Mouse (Mus musculus): ENCODE measurements around the gene Alk. TPM values are rescaled to one million over a fixed set of nuclear protein-coding genes. Genes with fewer than 3 reads are reported as not detected.

Gene Alk
- polyA plus RNA-seq, 1 experiment from 2014 or later = 2.7 TPM

- no peaks in the 10 kb centered on the region for H3K36me3 ChIP-seq
- H3K4me2 ChIP-seq (replicated peaks) = no peak overlapping the region
- H3K9me3 ChIP-seq = peaks cover 3% of the 10 kb centered on the region; the same call in 1 of the 2 replicates
- peaks cover 5% of the 10 kb centered on the region for H3K4me1 ChIP-seq
- H3K27ac ChIP-seq (replicated peaks) = no peak overlapping the region
- no peak overlapping the region for H3K4me3 ChIP-seq
- no peaks in the 10 kb centered on the region for H3K27me3 ChIP-seq
- ATAC-seq (replicated peaks) = no peak
- H3K9ac ChIP-seq (replicated peaks) = no peak overlapping the region
- 93% methylated on average over 8 of the region's 8 CpGs for WGBS
These were observed 734.2 kb downstream of the Alk start for GRCm38 (mm10) chr17:71870232-71870621.

GRCm38 (mm10) chr17:71869372-71870231 lies 734.8 kb downstream of the Alk start:
- Histone ChIP-seq H3K4me1 (peaks cover 5% of the 10 kb centered on the region), H3K36me3 (no peaks in the 10 kb centered on the region), H3K27me3 (no peaks in the 10 kb centered on the region), H3K4me3 (peak overlapping the region; percentile 57), H3K4me2 (replicated peaks) (peak overlapping the region; percentile 94), H3K9me3 (peaks cover 3% of the 10 kb centered on the region; the same call in 1 of the 2 replicates), H3K27ac (replicated peaks) (0 out of 2 replicates have a peak overlapping the region, but pooled peaks have one; percentile 32), H3K9ac (replicated peaks) (peak overlapping the region; percentile 63)
- peak; percentile 89 for ATAC-seq (replicated peaks)
- 6% methylated on average over 57 of the region's 60 CpGs for WGBS

- no peak for ATAC-seq (replicated peaks)
- Histone ChIP-seq H3K4me1 (peaks cover 5% of the 10 kb centered on the region), H3K4me2 (replicated peaks) (peak overlapping the region; percentile 94), H3K27ac (replicated peaks) (no peak overlapping the region), H3K9me3 (peaks cover 3% of the 10 kb centered on the region; the same call in 1 of the 2 replicates), H3K36me3 (no peaks in the 10 kb centered on the region), H3K9ac (replicated peaks) (no peak overlapping the region), H3K27me3 (no peaks in the 10 kb centered on the region), H3K4me3 (no peak overlapping the region)
- 64% methylated on average over 12 of the region's 12 CpGs for WGBS
These were observed 735.6 kb downstream of the Alk start for GRCm38 (mm10) chr17:71868828-71869227.

DNA sequence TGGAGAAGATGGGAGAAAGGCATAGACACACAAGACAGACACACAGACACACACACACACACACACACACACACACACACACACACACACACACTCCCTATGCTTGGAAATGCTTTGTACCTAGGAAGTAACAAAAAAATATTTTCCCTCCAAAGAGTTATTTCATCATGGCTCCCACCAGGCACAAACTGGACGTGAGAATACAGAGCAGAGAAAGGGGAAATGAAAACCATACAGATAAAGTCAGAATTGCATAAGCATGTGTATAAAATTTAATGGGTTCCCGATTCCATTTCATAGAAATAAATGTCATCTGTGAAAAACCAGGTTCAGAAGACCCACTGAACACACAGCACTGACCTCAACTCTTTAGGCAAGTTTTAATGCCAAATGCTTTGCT lies 736.5 kb downstream of the Alk start:
- no peak for ATAC-seq (replicated peaks)
- peaks cover 5% of the 10 kb centered on the region for H3K4me1 ChIP-seq
- WGBS = 94% methylated on average over 2 of the region's 2 CpGs
- H3K4me3 ChIP-seq = no peak overlapping the region
- H3K9ac ChIP-seq (replicated peaks) = no peak overlapping the region
- no peak overlapping the region for H3K4me2 ChIP-seq (replicated peaks)
- H3K36me3 ChIP-seq = no peaks in the 10 kb centered on the region
- peaks cover 2% of the 10 kb centered on the region; the same call in 1 of the 2 replicates for H3K9me3 ChIP-seq
- no peaks in the 10 kb centered on the region for H3K27me3 ChIP-seq
- H3K27ac ChIP-seq (replicated peaks) = no peak overlapping the region

GRCm38 (mm10) chr17:71865437-71865836 lies 739.0 kb downstream of the Alk start:
- WGBS = 81% methylated on average over 5 of the region's 5 CpGs

DNA sequence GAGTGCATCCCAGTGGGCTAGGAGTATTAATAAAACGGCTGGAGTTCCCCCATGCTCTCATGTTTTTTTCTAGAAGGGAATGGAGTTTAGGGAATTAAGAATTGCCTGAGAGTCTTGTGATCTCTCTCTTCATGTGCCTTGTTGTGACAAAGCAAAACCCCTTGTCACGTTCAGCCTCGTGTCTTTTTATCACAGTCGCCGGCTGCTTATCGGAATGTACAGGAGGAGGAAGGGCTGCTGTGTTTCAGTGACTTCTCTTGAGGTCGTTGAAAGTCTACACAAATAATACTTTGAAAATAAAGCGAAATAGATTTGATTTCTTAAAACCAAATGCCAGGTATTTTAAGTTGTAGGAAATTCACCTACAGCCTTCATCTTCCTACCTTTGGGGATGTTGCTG lies 740.4 kb downstream of the Alk start:
- Histone ChIP-seq H3K36me3 (peaks cover 8% of the 10 kb centered on the region), H3K27ac (replicated peaks) (no peak overlapping the region), H3K9me3 (no peaks in the 10 kb centered on the region), H3K4me2 (replicated peaks) (no peak overlapping the region), H3K4me1 (no peaks in the 10 kb centered on the region; the same call in 1 of the 2 replicates), H3K9ac (replicated peaks) (no peak overlapping the region), H3K4me3 (no peak overlapping the region), H3K27me3 (no peaks in the 10 kb centered on the region)
- ATAC-seq (replicated peaks) = no peak
- WGBS = 88% methylated on average over 8 of the region's 8 CpGs

More at GRCm38 (mm10) chr17:71865437-71865836, 739.0 kb downstream of the Alk start:
- H3K27ac ChIP-seq (replicated peaks) = no peak overlapping the region
- no peaks in the 10 kb centered on the region for H3K9me3 ChIP-seq
- no peaks in the 10 kb centered on the region for H3K27me3 ChIP-seq
- ATAC-seq (replicated peaks) = no peak
- no peaks in the 10 kb centered on the region for H3K36me3 ChIP-seq
- H3K4me3 ChIP-seq = no peak overlapping the region
- no peak overlapping the region for H3K9ac ChIP-seq (replicated peaks)
- H3K4me1 ChIP-seq = peaks cover 5% of the 10 kb centered on the region
- H3K4me2 ChIP-seq (replicated peaks) = no peak overlapping the region

DNA sequence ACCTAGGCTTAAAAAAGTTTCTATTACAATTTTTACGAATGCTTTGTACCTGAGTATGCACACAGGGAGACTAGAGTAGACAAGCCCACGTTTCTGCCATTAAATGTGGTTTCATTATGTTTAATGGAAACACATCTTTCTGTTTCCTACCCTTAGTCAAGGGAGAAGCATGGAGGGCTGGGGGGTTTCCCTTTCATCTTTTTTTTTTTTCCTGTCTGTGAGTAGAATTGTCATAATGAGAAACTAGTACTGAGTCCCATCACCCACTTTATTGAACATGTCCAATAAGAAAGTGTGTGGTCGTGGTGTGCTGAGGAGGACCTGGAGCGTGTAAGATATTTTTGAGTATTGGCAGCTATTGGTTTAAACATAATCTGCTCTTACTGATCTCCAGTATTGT lies 741.5 kb downstream of the Alk start:
- H3K4me3 ChIP-seq = no peak overlapping the region
- no peaks in the 10 kb centered on the region for H3K27me3 ChIP-seq
- no peaks in the 10 kb centered on the region for H3K9me3 ChIP-seq
- peaks cover 8% of the 10 kb centered on the region for H3K36me3 ChIP-seq
- no peak overlapping the region for H3K4me2 ChIP-seq (replicated peaks)
- no peak overlapping the region for H3K27ac ChIP-seq (replicated peaks)
- no peak overlapping the region for H3K9ac ChIP-seq (replicated peaks)
- no peaks in the 10 kb centered on the region for H3K4me1 ChIP-seq
- ATAC-seq (replicated peaks) = no peak
- 93% methylated on average over 4 of the region's 4 CpGs for WGBS

DNA sequence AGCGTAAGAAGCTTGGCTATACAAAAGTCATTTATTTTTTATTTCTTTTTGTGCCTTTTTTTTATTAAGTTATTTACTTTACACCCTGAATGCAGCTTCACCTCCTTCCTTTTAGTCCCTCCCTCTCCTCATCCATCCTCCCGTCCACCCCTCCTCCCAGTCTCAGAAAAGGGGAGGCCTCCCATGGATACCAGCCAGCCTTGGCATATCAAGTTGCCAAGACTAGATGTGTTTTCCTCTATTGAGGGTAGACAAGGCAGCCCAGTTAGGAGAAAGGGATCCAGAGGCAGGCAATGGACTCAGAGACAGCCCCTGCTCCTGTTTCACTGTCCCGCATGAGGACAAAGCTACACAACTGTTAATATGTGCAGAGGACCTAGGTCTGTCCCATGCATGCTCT lies 742.2 kb downstream of the Alk start:
- Histone ChIP-seq H3K9ac (replicated peaks) (no peak overlapping the region), H3K27me3 (no peaks in the 10 kb centered on the region), H3K27ac (replicated peaks) (no peak overlapping the region), H3K4me3 (no peak overlapping the region), H3K9me3 (no peaks in the 10 kb centered on the region), H3K4me1 (no peaks in the 10 kb centered on the region), H3K4me2 (replicated peaks) (no peak overlapping the region), H3K36me3 (peaks cover 8% of the 10 kb centered on the region)
- ATAC-seq (replicated peaks) = no peak
- 77% methylated on average over 3 of the region's 3 CpGs for WGBS

- no peak overlapping the region for H3K27ac ChIP-seq (replicated peaks)
- ATAC-seq (replicated peaks) = no peak
- 92% methylated on average over 3 of the region's 3 CpGs for WGBS
These were observed 772.5 kb downstream of the Alk start for GRCm38 (mm10) chr17:71831960-71832359.

GRCm38 (mm10) chr17:71828647-71829414 lies 775.6 kb downstream of the Alk start:
- no peaks in the 10 kb centered on the region for H3K27me3 ChIP-seq
- no peak overlapping the region for H3K9ac ChIP-seq (replicated peaks)
- no peaks in the 10 kb centered on the region for H3K36me3 ChIP-seq
- H3K4me3 ChIP-seq = no peak overlapping the region
- H3K27ac ChIP-seq (replicated peaks) = no peak overlapping the region
- no peaks in the 10 kb centered on the region for H3K4me1 ChIP-seq
- H3K9me3 ChIP-seq = no peaks in the 10 kb centered on the region
- no peak for ATAC-seq (replicated peaks)
- WGBS = 74% methylated on average over 12 of the region's 12 CpGs
- no peak overlapping the region for H3K4me2 ChIP-seq (replicated peaks)

More at GRCm38 (mm10) chr17:71831960-71832359, 772.5 kb downstream of the Alk start:
- Histone ChIP-seq H3K9me3 (no peaks in the 10 kb centered on the region), H3K36me3 (no peaks in the 10 kb centered on the region), H3K4me1 (no peaks in the 10 kb centered on the region), H3K4me3 (no peak overlapping the region), H3K9ac (replicated peaks) (no peak overlapping the region), H3K27me3 (no peaks in the 10 kb centered on the region), H3K4me2 (replicated peaks) (no peak overlapping the region)

GRCm38 (mm10) chr17:71827627-71828026 lies 776.8 kb downstream of the Alk start:
- Histone ChIP-seq H3K36me3 (no peaks in the 10 kb centered on the region), H3K4me1 (no peaks in the 10 kb centered on the region), H3K27me3 (no peaks in the 10 kb centered on the region), H3K9ac (replicated peaks) (no peak overlapping the region), H3K9me3 (no peaks in the 10 kb centered on the region), H3K4me3 (no peak overlapping the region), H3K4me2 (replicated peaks) (no peak overlapping the region), H3K27ac (replicated peaks) (no peak overlapping the region)
- WGBS = 42% methylated on average over 8 of the region's 8 CpGs
- ATAC-seq (replicated peaks) = no peak

DNA sequence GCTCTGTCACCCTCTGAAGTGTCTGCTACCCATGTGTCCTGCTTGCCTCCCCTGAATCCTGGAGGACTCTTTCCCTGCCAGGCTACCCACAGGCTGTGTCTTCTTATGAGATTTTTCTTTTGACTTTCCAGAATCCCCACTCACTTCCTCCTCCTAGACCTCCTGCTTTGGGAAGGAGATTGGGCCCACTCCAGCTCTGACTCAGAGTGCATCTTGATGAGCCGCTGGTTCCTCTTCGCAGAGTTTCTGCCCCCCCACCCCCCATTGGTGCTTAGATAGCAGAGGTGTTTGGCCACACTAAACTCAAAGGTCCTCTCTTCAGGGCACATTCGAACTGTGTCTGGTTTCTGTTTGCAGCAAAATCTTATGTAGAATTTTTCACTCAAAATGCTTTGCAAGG lies 777.8 kb downstream of the Alk start:
- H3K9me3 ChIP-seq = no peaks in the 10 kb centered on the region
- WGBS = 82% methylated on average over 3 of the region's 3 CpGs
- no peak overlapping the region for H3K4me2 ChIP-seq (replicated peaks)
- no peak overlapping the region for H3K27ac ChIP-seq (replicated peaks)
- no peak overlapping the region for H3K9ac ChIP-seq (replicated peaks)
- no peak for ATAC-seq (replicated peaks)
- no peaks in the 10 kb centered on the region for H3K36me3 ChIP-seq
- H3K27me3 ChIP-seq = no peaks in the 10 kb centered on the region
- no peak overlapping the region for H3K4me3 ChIP-seq
- no peaks in the 10 kb centered on the region for H3K4me1 ChIP-seq

All from forebrain, embryonic 15.5 days (tissue).